Mouse (Mus musculus) left cerebral cortex, postnatal 14 days (tissue): Measurements from ENCODE around the gene Abi1. TPM values are rescaled to one million over a fixed set of nuclear protein-coding genes. Genes with fewer than 3 reads are reported as not detected.
"Not testable (repeated sequence)": the region's sequence is repeated elsewhere in the genome, so short reads cannot be mapped to it uniquely, and the experiment has no call there.

ENCODE experiments used
- DNase-seq, 2 experiments: peaks; one replicate each; pipeline ENCODE4 v3.0.0; 2021 to 2022; ENCODE audit warnings: low spot score in 2 of 2, mixed read lengths in 1 of 2
- intact Hi-C: fragments of 180-260 bp; cut with DNase I; formaldehyde crosslinking; loops from one replicate; pipeline ENCODE4 v1.15.1; 2025
- long read RNA-seq, 2 experiments: library from polyadenylated mRNA; stranded (forward); transcript quantifications; one replicate each; pipeline ENCODE4 v2.0.0; 2021
- total RNA-seq, 2 experiments: library from RNA; stranded (reverse); gene quantifications; 2 replicates each; pipeline ENCODE4 v1.2.3; 2021

The Abi1 gene
- total RNA-seq = 100 to 1,000 TPM; 137 to 140 TPM
- long read RNA-seq, experiment 1, transcript Abi1-205 (11 exons, 3,067 nt) = minor isoform, 9 of 106 reads
- long read RNA-seq, experiment 1, transcript Abi1-201 (10 exons, 3,027 nt) = major isoform, 37 of 106 reads
- long read RNA-seq, experiment 1, transcript Abi1-203 (10 exons, 2,411 nt) = minor isoform, 30 of 106 reads
- long read RNA-seq, experiment 1, transcript Abi1-202 (11 exons, 3,023 nt) = minor isoform, 7 of 106 reads
- long read RNA-seq, experiment 1, partial matches to known transcripts = 5 of 106 reads
- long read RNA-seq, experiment 1, other reads (novel, unspliced or antisense) = 13 of 106 reads
- long read RNA-seq, experiment 2, transcript Abi1-202 (11 exons, 3,023 nt) = minor isoform, 6 of 82 reads
- long read RNA-seq, experiment 2, transcript Abi1-203 (10 exons, 2,411 nt) = major isoform, 25 of 82 reads
- long read RNA-seq, experiment 2, transcript Abi1-205 (11 exons, 3,067 nt) = minor isoform, 8 of 82 reads
- long read RNA-seq, experiment 2, transcript Abi1-201 (10 exons, 3,027 nt) = major isoform, 25 of 82 reads
- long read RNA-seq, experiment 2, partial matches to known transcripts = 3 of 82 reads
- long read RNA-seq, experiment 2, other reads (novel, unspliced or antisense) = 10 of 82 reads

DNA sequence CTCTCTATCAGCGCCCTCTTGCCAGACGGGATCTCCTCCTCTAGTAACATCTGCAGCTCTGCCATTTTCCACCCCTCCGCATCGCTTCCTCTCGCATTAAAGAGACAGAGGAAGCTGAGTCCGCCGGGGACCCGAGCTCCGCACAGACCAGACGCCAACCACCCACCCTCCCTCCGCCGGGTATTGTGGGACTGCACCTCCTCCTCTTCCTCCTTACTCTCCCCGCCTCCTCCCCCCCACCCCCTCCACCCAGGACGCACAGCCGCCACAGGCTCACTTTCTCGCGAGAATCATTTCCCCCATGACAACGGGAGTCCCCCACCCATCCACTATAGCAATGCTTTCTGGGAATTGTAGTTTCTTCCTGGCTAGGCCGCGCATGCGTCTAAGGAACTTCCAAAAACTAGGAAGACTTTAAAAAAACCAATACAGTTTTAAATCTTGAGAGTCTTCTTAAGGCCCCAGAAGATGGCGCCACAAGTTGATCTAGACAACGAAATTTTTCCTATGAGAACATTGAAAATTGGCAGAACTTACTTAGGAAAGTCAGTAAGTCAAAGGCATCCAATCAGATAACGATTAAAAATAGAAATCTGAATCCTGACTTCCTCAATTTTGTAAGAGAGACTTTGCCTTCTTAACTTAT lies at the start of gene Abi1:
Gene Abi1, minus strand, starts transcription at position 241 of the 646 bp plus-strand sequence.
- intact Hi-C loops = loop anchor here (1.0 kb wide), 2 partner anchors 29 to 145 kb away; partner anchors contain the start of gene Pdss1

DNA sequence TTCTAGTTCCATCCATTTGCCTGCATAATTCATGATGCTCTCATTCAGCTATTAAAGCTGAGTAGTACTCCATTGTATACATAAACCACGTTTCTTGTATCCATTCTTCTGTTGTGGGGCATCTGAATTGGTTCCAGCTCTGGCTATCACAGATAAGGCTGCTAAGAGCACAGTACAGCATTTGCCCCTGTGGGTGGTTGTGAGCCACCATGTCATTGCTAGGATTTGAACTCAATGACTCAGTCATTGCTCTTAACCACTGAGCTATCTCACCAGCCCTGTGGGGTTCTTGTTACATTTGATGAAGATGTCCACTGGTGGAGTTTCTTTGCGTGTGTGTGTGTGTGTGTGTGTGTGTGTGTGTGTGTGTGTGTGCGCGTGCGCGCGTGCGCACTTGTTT lies 44.5 kb upstream of the Abi1 start:
- DNase-seq = no peak
- intact Hi-C loops = no loop called here

More for the DNA sequence above, at the start of gene Abi1:
- peak; percentile 94 to 96 for DNase-seq

DNA sequence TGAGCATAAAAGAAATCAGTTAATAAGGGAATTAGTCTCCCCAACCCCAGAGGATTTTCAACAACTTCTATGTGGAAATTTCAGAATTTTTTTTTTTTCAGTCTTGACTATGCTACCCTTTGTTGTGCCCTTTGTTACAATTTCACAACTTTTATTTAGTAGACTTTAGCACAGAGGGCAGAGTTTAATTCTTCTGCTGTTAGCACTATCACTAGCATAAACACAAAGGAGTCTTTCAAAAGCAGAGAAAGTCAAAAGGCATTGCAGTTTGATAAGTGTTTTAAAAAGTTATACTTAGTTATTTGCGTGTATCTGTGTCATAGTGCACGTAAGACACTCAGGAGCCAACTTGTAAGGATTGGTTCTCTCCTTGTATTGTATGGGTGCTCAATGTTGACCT lies 38.5 kb upstream of the Abi1 start:
- intact Hi-C loops = no loop called here
- no peak for DNase-seq

DNA sequence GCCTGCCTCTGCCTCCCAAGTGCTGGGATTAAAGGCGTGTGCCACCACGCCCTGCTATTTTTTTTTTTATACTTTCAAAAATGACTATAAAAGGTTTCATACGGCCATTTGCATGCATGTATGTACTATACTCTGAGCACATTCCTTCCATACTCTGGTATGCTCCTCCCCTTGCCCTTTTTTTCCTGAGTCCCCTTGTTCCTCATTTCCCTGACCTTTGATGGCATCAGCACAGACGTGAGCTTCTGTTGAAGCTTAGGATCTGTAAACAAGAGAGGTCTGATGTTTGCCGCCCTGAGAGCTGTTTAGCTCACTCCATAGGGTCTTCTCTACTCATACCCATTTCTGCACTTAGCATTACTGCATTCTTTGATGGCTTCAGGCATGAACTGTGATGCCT lies 37.7 kb upstream of the Abi1 start:
- intact Hi-C loops = no loop called here
- no peak for DNase-seq

DNA sequence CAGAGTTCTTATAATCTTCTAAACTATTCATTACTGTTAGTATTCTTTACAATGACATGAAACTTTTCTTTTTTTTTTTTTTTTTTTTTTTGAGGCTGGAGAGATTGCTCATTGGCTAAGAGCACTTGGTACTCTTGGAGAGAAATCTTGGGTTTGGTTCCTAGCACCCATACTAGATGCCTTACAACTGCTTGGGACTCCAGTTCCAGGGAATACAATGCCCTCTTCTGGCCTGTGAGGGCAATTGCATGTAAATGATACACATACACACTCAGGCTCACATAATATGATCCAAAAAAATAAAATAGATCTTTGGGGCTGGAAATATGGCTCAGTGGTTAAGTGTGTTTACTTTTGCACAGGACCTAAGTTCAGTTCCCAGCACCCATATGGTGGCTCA lies 36.7 kb upstream of the Abi1 start:
- no peak for DNase-seq
- intact Hi-C loops = no loop called here

DNA sequence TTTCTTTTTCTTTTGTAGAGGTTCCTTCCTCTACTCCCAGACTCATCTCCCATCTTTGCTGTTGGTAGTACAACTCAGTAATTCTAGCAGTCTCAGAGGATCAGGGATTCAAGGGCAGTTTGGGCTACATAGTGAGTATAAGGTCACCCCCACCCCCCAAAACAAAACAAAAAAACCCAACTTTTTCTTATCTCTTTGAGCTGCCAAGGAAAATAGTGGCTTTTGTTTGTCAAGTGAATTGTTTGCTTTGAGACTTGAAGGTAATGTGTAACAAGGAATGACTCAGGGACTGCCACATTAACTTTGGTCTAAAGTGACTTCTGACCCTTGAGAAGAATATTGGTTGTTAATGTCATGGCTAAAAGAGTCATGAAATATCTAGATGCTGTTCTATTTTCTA lies 35.8 kb upstream of the Abi1 start:
- DNase-seq = no peak
- intact Hi-C loops = no loop called here

DNA sequence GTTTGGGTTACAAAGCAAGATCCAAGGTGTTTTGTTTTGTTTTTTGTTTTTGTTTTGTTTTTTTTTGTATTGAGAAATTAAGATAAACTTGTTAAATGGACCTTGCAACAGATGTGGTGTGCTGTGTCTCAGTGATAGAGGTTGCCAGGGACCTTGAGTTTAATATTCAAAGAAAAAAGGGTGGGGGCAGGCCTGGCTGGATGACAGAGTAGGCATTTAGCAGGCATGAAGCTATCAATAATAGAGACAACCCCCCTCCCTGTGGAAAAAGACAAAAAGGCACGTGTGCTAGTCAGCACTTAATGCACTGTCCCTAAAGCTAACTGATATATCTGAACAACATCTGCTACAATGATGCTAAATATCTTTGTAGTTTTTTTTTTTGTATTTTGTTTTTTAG lies 31.4 kb upstream of the Abi1 start:
- intact Hi-C loops = no loop called here

DNA sequence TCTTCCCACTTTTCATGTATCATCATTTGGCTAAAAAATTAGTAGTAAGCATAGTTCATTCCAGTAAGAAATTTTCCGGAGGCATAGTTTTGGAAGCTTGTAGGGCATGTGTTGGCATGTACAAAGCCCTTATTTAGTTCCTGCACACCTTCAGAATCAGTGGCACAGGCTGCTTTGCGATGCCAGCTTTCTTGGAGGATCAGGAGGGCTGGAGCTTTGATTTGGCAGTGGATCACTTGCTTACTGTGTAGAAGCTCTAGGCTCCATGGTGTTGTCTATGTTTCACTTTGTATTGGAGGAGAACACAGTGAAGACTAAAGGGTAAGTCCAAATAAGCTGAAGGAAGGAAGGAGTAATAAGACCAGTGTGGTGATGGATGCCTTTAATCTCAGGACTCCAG lies 30.4 kb upstream of the Abi1 start:
- no peak for DNase-seq
- intact Hi-C loops = no loop called here

More for the DNA sequence above, 31.4 kb upstream of the Abi1 start:
- no peak for DNase-seq

DNA sequence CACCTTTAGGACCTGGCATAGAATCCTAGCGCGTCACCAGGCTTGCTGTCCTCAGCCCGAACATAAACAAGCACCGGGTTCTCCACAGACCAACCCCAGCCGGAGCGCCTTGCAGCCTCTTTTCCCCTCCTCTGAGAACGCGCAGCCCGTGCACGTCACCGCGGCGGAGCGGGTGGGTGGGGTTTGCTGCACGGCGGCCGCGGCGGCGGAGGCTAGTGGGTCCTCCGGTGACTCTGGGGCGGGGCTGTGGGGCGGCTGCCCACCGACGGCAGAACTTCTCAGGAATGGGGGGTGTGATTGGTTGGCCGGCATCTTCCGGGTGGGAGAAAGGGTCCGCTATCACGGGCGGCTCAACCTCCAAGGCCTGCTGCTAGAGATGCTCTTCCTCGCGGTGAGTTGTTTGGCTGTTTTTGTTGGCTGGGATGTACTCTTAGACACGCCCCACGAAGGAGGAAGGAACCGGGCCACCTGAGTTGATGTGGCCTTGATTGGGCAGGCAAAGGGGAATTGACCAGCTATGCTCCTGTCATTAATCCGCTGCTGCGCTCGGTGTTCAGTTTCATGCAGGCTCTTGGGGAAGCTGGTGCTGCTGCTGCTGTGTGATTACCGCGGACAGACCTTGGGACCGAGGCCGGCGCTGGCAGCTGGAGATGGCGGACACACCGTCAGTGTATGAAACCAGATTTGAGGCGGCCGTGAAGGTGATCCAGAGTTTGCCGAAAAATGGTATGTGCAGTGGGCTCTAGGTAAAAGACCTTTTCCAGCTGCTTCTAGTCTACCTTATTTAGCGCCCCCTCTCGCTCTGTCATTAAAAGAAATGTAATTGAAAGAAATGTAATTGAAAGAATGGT lies 29.1 kb upstream of the Abi1 start:
- peak; percentile 94 for DNase-seq
- intact Hi-C loops = loop anchor here (1.0 to 2.0 kb wide), 2 partner anchors 29 to 174 kb away; partner anchors contain the start of genes Abi1 and Pdss1

DNA sequence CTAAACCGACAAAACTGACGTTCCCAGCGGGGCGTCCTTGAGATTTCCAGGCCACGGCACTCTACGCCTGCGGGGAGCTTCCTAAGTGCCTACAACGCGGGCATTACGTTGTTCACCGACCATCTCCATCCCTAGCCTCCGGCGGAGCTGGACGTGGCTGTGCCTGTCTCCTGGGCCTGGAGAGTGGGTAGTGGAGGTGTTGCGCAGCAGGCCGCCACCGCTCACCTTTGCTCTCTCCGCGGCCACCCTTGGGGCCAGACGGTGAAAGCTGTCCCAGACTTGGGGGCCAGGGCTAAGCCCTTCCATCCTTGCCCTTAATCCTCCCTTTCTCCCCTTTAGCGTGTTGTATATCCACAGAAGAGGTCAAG lies 28.3 kb upstream of the Abi1 start:
- intact Hi-C loops = loop anchor here (2.0 kb wide), 1 partner anchor 174 kb away; the partner anchor contains the start of gene Pdss1
- DNase-seq = no peak

DNA sequence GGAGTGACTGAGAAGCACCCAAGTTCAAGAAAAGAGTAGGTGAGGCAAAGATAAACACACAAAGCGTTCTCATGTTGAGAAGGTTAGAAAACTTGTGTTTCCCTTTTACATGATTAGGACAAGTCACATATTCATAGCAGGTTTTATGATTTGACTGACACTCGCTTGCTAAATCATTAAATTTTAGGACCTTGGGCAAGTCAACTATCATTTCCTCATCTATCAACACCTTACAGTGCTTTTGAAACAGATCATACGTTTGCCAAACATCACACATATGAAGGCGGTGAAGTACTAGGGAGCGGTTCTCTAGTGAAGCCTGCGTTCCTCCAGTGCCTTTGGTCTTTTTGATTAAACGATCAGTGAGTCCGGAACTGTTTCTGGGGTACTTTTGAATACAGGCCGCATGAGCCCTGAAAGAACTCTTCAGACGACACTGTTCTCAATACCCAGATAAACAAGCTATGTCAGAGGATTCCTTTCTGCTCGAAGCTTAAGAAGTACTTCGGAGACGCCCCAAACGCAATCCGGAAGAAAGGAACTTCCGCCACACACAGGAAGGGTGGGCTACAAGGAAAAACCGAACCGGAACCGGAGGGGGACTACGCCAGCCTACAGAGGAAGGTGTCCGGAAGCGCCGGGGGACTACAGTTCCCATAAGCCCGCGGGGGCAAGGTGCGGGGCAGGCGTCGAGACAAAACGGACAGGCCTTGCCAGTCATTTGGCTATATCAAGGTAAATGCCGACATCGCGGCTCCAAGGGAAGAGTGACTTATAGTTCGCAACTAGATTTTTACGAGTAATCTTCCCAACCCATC lies 27.7 kb upstream of the Abi1 start, which contains the start of gene Acbd5:
Gene Acbd5, plus strand, starts transcription at position 616 of the 818 bp plus-strand sequence.
- DNase-seq = peak; percentile 95
- intact Hi-C loops = loop anchor here (2.0 kb wide), 1 partner anchor 173 kb away; the partner anchor contains the start of gene Pdss1

DNA sequence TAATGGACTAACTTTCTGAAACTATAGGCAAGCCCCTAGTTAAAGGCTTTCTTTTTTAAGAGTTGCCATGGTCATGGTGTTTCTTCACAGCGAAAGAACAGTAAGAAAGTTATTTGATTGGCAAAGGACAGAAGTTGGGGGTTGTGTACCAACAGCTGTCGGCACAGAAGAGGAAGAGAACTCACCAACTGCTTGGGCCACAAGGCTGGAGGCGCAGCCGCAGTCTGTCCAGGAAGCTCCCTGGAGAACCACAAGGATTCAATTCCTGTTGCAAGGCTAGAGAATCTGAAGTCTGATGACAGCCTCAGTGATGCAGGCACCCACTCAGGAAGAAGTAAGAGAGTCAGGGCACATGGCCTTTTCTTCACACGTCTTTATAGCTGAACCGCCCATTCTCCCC lies 12.5 kb upstream of the Abi1 start:
- DNase-seq = no peak

DNA sequence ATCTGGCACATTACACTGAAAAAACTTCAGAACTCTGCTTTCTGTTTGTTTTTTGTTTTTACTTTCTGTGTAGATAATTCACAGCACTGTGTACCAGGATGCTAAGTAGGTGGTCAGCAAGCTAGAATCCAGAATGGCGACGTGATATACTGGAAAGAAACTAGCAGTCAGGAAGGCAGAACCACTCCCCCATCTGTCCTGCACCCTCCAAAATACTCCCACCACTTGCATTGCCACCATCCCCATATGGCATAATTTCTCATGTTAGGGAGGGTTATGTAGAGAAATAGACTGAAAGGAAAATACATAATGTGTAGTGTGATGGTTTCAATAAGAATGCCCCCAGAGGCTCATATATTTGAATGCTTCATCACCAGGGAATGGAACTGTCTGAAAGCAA lies 11.8 kb upstream of the Abi1 start:
- DNase-seq = peak in 1 of 2 experiments; percentile 7
- intact Hi-C loops = no loop called here

More for the DNA sequence above, 12.5 kb upstream of the Abi1 start:
- intact Hi-C loops = no loop called here

DNA sequence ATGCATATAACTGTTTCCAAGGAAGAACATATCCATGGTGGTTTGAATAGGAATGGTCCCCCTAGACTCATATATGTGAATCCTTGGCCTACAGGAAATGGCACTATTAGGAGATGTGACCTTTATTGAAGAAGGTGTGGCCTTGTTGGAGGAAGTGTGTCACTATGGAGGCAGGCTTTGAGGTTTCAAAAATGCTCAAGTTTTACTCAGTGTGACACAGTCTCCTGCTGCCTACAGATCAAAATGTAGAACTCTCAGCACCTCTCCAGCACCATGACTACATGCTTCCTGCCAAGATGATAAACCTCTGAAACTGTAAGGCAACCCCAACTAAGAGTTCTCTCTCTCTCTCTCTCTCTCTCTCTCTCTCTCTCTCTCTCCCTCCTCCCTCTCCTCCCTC lies 8.0 kb upstream of the Abi1 start:
- intact Hi-C loops = no loop called here
- DNase-seq = no peak

DNA sequence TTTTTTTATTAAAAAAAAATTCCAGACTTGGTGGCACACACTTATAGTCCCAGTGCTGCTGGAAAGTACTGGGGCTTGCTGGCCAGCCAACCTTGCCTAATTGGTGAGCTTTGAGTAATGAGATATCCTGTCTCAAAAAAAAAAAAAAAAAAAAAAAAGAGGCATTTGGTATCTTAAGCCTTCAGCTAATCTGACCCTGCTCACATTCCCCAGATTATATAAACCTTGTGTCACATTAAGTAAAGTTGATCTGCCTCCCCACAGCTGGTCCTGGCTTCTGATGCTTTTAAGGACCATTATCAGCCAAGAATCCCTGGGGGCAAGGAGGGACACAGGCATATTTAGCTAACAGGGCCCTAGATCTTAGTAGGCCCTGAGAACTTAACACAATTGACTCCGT lies 5.7 kb upstream of the Abi1 start:
- DNase-seq = no peak
- intact Hi-C loops = no loop called here

DNA sequence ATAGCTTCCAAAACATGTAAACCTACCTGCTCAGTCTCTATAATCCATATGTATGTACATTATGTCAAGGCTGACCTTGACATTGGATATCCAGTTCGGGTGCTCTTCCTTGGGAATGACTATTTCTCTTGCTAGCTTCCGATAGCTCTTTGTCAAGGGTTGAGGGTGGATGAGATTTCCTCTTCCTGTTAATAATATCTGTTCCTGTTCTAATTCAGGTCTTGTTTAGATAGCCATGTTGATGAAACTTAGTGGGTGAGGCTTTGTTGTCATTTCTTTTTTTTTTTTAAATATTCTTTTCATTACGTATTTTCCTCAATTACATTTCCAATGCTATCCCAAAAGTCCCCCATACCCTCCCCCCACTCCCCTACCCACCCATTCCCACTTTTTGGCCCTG lies 2.1 kb upstream of the Abi1 start:
- no peak for DNase-seq
- intact Hi-C loops = no loop called here

DNA sequence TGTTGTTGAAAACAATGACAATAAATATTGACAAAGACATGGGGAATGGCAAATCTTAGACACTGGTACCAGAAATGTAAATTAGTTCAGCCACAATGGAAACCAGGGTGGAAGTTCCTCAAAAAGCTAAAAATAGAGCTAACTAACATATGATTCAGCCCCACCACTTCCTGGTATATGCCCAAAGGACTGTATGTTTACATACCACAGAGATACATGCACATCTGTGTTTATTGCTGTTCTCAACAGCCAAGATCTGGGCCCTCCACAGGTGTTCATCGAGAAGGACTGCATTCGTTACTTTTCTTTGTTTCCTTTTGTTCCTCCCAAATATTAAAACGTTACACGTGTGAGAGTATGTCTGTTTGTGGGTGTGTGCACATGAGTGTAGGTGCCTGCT lies 1.4 kb upstream of the Abi1 start:
- intact Hi-C loops = no loop called here
- no peak for DNase-seq

DNA sequence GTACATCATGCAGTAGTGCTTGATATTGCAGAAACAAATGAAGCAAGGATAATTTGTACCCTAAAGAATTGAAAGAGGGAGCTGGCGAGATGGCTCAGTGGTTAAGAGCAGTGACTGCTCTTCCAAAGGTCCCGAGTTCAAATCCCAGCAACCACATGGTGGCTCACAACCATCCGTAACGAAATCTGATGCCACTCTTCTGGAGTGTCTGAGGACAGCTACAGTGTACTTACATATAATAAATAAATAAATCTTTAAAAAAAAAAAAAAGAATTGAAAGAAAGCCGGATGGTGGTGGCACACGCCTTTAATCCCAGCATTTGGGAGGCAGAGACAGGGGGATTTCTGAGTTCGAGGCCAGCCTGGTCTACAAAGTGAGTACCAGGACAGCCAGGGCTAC lies 649 bp upstream of the Abi1 start:
- intact Hi-C loops = loop anchor here (1.0 kb wide), 2 partner anchors 29 to 145 kb away; partner anchors contain the start of gene Pdss1
- DNase-seq = not testable (repeated sequence)
